Mouse (Mus musculus): ENCODE measurements around the gene Tspan14. TPM values are rescaled to one million over a fixed set of nuclear protein-coding genes. Genes with fewer than 3 reads are reported as not detected.

The Tspan14 gene
- polyA plus RNA-seq, 1 experiment from 2014 or later: 77.3 TPM

GRCm38 (mm10) chr14:40987184-40987583 lies 20.6 kb upstream of the Tspan14 start:
- Histone ChIP-seq H3K27me3 (ENCODE audit: control insufficient read depth, insufficient read depth, low read length) (no peaks in the 10 kb centered on the region), H3K9me3 (replicated peaks; ENCODE audit: control insufficient read depth, low read length) (no peaks in the 10 kb centered on the region), H3K4me2 (ENCODE audit: low read depth, low read length) (no peak overlapping the region), H3K4me1 (ENCODE audit: control insufficient read depth, insufficient read depth, low read length) (no peaks in the 10 kb centered on the region), H3K9ac (ENCODE audit: low read length) (no peak overlapping the region), H3K36me3 (ENCODE audit: control insufficient read depth, insufficient read depth, low read length) (no peaks in the 10 kb centered on the region), H3K4me3 (replicated peaks; ENCODE audit: low read length) (no peak overlapping the region), H3K27ac (ENCODE audit: low read length) (no peak overlapping the region)
- 70% methylated on average over 2 of the region's 2 CpGs for WGBS
- no peak for ATAC-seq (ENCODE audit: insufficient read depth, low FRiP score)

GRCm38 (mm10) chr14:40985635-40986034 lies 19.0 kb upstream of the Tspan14 start:
- no peak overlapping the region for H3K4me2 ChIP-seq (ENCODE audit: low read depth, low read length)
- 63% methylated on average over 4 of the region's 4 CpGs for WGBS
- H3K36me3 ChIP-seq (ENCODE audit: control insufficient read depth, insufficient read depth, low read length): no peaks in the 10 kb centered on the region
- H3K4me3 ChIP-seq (replicated peaks; ENCODE audit: low read length): no peak overlapping the region
- H3K9me3 ChIP-seq (replicated peaks; ENCODE audit: control insufficient read depth, low read length): no peaks in the 10 kb centered on the region
- H3K27ac ChIP-seq (ENCODE audit: low read length): no peak overlapping the region
- no peaks in the 10 kb centered on the region for H3K4me1 ChIP-seq (ENCODE audit: control insufficient read depth, insufficient read depth, low read length)
- H3K9ac ChIP-seq (ENCODE audit: low read length): no peak overlapping the region
- no peak for ATAC-seq (ENCODE audit: insufficient read depth, low FRiP score)
- H3K27me3 ChIP-seq (ENCODE audit: control insufficient read depth, insufficient read depth, low read length): no peaks in the 10 kb centered on the region

- H3K27ac ChIP-seq (ENCODE audit: low read length): no peak overlapping the region
- no peaks in the 10 kb centered on the region for H3K27me3 ChIP-seq (ENCODE audit: control insufficient read depth, insufficient read depth, low read length)
- WGBS: 41% methylated on average over 1 of the region's 1 CpGs
- H3K4me2 ChIP-seq (ENCODE audit: low read depth, low read length): no peak overlapping the region
- no peaks in the 10 kb centered on the region for H3K9me3 ChIP-seq (replicated peaks; ENCODE audit: control insufficient read depth, low read length)
- H3K4me1 ChIP-seq (ENCODE audit: control insufficient read depth, insufficient read depth, low read length): no peaks in the 10 kb centered on the region
- H3K36me3 ChIP-seq (ENCODE audit: control insufficient read depth, insufficient read depth, low read length): no peaks in the 10 kb centered on the region
- no peak overlapping the region for H3K4me3 ChIP-seq (replicated peaks; ENCODE audit: low read length)
- no peak overlapping the region for H3K9ac ChIP-seq (ENCODE audit: low read length)
- no peak for ATAC-seq (ENCODE audit: insufficient read depth, low FRiP score)
These were observed 13.1 kb upstream of the Tspan14 start for GRCm38 (mm10) chr14:40979723-40980122.

- WGBS: 46% methylated on average over 4 of the region's 4 CpGs
- H3K4me1 ChIP-seq (ENCODE audit: control insufficient read depth, insufficient read depth, low read length): no peaks in the 10 kb centered on the region
These were observed 12.4 kb upstream of the Tspan14 start for GRCm38 (mm10) chr14:40979002-40979401.

DNA sequence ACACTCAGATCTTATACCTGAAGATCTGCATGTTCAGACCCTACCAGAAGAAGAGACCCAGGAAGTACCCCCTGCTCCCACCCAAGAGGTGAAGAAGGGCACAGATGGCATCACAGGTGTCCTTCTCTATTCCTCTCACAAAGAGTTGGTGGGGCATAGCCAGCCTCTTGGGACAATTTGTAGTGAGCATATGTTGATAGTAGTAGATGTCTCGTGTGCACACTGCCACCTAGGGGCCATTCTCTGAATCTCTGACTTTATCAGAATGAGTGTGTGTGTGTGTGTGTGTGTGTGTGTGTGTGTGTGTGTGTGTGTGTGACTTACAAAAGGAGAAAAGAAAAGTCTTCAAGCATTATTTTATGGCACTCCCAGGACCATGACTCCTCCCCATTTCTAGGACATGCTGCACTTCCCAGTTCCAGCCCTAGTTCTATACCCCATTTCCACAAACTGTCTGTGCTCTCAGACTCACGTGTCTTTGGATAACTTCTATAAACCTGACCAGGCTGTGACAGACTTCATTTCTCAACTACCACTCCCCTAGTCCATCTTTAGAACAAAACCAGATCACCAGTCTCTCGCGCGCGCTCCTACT lies 8.6 kb upstream of the Tspan14 start:
- Histone ChIP-seq H3K4me2 (ENCODE audit: low read depth, low read length) (no peak overlapping the region), H3K36me3 (ENCODE audit: control insufficient read depth, insufficient read depth, low read length) (no peaks in the 10 kb centered on the region), H3K27ac (ENCODE audit: low read length) (no peak overlapping the region), H3K4me1 (ENCODE audit: control insufficient read depth, insufficient read depth, low read length) (no peaks in the 10 kb centered on the region), H3K9ac (ENCODE audit: low read length) (no peak overlapping the region), H3K27me3 (ENCODE audit: control insufficient read depth, insufficient read depth, low read length) (no peaks in the 10 kb centered on the region), H3K9me3 (replicated peaks; ENCODE audit: control insufficient read depth, low read length) (no peaks in the 10 kb centered on the region), H3K4me3 (replicated peaks; ENCODE audit: low read length) (no peak overlapping the region)
- peak; percentile 56; the same call in 1 of the 2 replicates for ATAC-seq (ENCODE audit: insufficient read depth, low FRiP score)
- WGBS: 72% methylated on average over 6 of the region's 6 CpGs

More at GRCm38 (mm10) chr14:40979002-40979401, 12.4 kb upstream of the Tspan14 start:
- Histone ChIP-seq H3K27me3 (ENCODE audit: control insufficient read depth, insufficient read depth, low read length) (no peaks in the 10 kb centered on the region), H3K9ac (ENCODE audit: low read length) (no peak overlapping the region), H3K4me3 (replicated peaks; ENCODE audit: low read length) (no peak overlapping the region), H3K9me3 (replicated peaks; ENCODE audit: control insufficient read depth, low read length) (no peaks in the 10 kb centered on the region), H3K36me3 (ENCODE audit: control insufficient read depth, insufficient read depth, low read length) (no peaks in the 10 kb centered on the region), H3K27ac (ENCODE audit: low read length) (no peak overlapping the region), H3K4me2 (ENCODE audit: low read depth, low read length) (no peak overlapping the region)
- ATAC-seq (ENCODE audit: insufficient read depth, low FRiP score): peak; percentile 87; the same call in 1 of the 2 replicates

GRCm38 (mm10) chr14:40968051-40968450 lies 1.4 kb upstream of the Tspan14 start:
- Histone ChIP-seq H3K27ac (ENCODE audit: low read length) (no peak overlapping the region), H3K4me3 (replicated peaks; ENCODE audit: low read length) (no peak overlapping the region), H3K9ac (ENCODE audit: low read length) (no peak overlapping the region), H3K27me3 (ENCODE audit: control insufficient read depth, insufficient read depth, low read length) (no peaks in the 10 kb centered on the region), H3K9me3 (replicated peaks; ENCODE audit: control insufficient read depth, low read length) (no peaks in the 10 kb centered on the region), H3K4me1 (ENCODE audit: control insufficient read depth, insufficient read depth, low read length) (peaks cover 22% of the 10 kb centered on the region), H3K4me2 (ENCODE audit: low read depth, low read length) (peak overlapping the region; percentile 76), H3K36me3 (ENCODE audit: control insufficient read depth, insufficient read depth, low read length) (no peaks in the 10 kb centered on the region)
- 98% methylated on average over 2 of the region's 2 CpGs for WGBS
- no peak for ATAC-seq (ENCODE audit: insufficient read depth, low FRiP score)

- H3K4me2 ChIP-seq (ENCODE audit: low read depth, low read length): peak overlapping the region; percentile 76
- no peak for ATAC-seq (ENCODE audit: insufficient read depth, low FRiP score)
- no peaks in the 10 kb centered on the region for H3K27me3 ChIP-seq (ENCODE audit: control insufficient read depth, insufficient read depth, low read length)
- peak overlapping the region; percentile 84; the same call in 1 of the 2 replicates for H3K27ac ChIP-seq (ENCODE audit: low read length)
- H3K36me3 ChIP-seq (ENCODE audit: control insufficient read depth, insufficient read depth, low read length): no peaks in the 10 kb centered on the region
- WGBS: 9% methylated on average over 6 of the region's 6 CpGs
- H3K4me3 ChIP-seq (replicated peaks; ENCODE audit: low read length): peak overlapping the region; percentile 90
- no peaks in the 10 kb centered on the region for H3K9me3 ChIP-seq (replicated peaks; ENCODE audit: control insufficient read depth, low read length)
- peaks cover 27% of the 10 kb centered on the region for H3K4me1 ChIP-seq (ENCODE audit: control insufficient read depth, insufficient read depth, low read length)
- peak overlapping the region; percentile 73 for H3K9ac ChIP-seq (ENCODE audit: low read length)
These were observed 942 bp upstream of the Tspan14 start for GRCm38 (mm10) chr14:40967598-40967900.

- Histone ChIP-seq H3K9ac (ENCODE audit: low read length) (peak overlapping the region; percentile 97), H3K9me3 (replicated peaks; ENCODE audit: control insufficient read depth, low read length) (no peaks in the 10 kb centered on the region), H3K27me3 (ENCODE audit: control insufficient read depth, insufficient read depth, low read length) (no peaks in the 10 kb centered on the region), H3K36me3 (ENCODE audit: control insufficient read depth, insufficient read depth, low read length) (no peaks in the 10 kb centered on the region), H3K4me1 (ENCODE audit: control insufficient read depth, insufficient read depth, low read length) (peaks cover 33% of the 10 kb centered on the region), H3K4me2 (ENCODE audit: low read depth, low read length) (peak overlapping the region; percentile 82), H3K4me3 (replicated peaks; ENCODE audit: low read length) (peak overlapping the region; percentile 90), H3K27ac (ENCODE audit: low read length) (peak overlapping the region; percentile 97)
- ATAC-seq (ENCODE audit: insufficient read depth, low FRiP score): peak; percentile 97
- under 1% methylated on average over 46 of the region's 62 CpGs for WGBS
These were observed 423 bp upstream of the Tspan14 start for GRCm38 (mm10) chr14:40966862-40967597.

GRCm38 (mm10) chr14:40965507-40966356 lies 875 bp downstream of the Tspan14 start:
- H3K9me3 ChIP-seq (replicated peaks; ENCODE audit: control insufficient read depth, low read length): no peaks in the 10 kb centered on the region
- 1% methylated on average over 15 of the region's 15 CpGs for whole genome bisulfite sequencing
- peak overlapping the region; percentile 97 for H3K9ac ChIP-seq (ENCODE audit: low read length)
- H3K36me3 ChIP-seq (ENCODE audit: control insufficient read depth, insufficient read depth, low read length): no peaks in the 10 kb centered on the region
- H3K4me2 ChIP-seq (ENCODE audit: low read depth, low read length): peak overlapping the region; percentile 82
- no peak for ATAC-seq (ENCODE audit: insufficient read depth, low FRiP score)
- H3K4me3 ChIP-seq (replicated peaks; ENCODE audit: low read length): peak overlapping the region; percentile 90
- H3K27me3 ChIP-seq (ENCODE audit: control insufficient read depth, insufficient read depth, low read length): no peaks in the 10 kb centered on the region
- peaks cover 37% of the 10 kb centered on the region for H3K4me1 ChIP-seq (ENCODE audit: control insufficient read depth, insufficient read depth, low read length)
- H3K27ac ChIP-seq (ENCODE audit: low read length): peak overlapping the region; percentile 97
